Mouse (Mus musculus) frontal cortex, postnatal 36 days (tissue): Measurements from ENCODE around the gene 4931422A03Rik.

Experiments used
- DNase-seq, 2 experiments: peaks; one replicate each; pipeline ENCODE4 v3.0.0; 2022; ENCODE audit warnings: low spot score in 2 of 2

4931422A03Rik gene

DNA sequence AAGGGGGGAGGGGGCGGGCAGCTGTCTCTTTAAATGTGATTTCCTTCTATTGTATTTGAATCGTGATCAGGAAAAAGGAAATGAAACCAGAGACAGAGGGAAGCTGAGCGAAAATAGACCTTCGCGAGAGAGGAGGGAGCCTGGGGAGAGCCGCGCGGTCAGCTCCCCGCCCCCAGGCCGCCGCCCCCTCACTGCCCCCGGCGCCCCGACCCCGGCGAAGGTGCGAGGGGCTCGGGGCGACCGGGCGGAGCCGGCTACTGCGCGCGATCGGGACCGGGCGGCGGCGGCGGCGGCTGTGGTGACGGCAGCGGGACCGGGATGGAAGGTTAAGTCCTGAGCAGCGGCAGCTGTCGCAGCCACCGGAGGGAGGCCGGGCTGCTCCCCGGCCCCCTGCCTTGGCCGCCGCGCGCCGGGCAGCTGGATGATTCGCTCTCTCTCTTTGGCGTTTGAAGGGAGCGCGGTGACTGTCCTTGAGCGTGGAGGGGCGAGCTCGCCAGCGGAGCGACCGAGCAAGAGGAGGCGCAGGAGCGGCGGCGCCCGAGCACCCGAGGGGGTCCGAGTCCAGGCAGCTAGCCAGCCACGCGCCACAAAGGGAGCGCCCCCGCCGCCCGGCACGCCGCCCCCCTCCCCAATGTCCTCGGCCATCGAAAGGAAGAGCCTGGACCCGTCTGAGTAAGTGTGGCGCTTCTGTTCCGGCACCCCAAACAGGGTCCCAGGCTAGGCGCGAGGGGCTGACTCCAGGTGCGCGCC lies 57.9 kb downstream of the 4931422A03Rik start:
- peak in 1 of 2 experiments; percentile 32 for DNase-seq

DNA sequence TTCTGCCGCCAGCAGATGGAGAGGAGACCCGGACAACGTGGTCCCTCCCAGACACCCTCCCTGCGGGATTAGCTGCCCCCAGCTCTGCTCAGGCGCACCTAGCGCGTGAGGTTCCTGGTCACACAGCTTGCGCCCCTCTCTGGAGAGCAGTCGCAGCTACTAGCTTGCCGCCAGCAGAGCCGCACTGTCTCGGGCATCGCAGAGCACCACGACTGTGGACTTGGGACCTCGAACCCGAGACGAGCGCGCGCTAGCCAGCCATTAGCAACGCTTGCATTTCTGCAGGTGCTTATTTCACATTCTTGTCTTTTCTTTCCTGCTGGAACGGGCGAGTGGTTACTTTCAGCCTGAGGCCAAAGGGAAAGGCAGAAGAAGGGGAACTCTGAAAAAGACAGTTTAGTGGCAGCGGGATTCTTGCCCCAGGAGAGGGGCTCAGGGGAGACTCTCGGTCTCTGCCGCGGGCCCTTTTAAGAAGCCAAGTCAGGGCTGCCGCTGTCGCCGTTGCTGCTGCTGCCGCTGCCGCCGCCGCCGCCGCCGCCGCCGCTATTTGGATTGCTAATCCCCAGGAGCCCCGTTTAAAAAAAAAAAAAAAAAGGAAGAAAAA lies 58.6 kb downstream of the 4931422A03Rik start:
- peak; percentile 55 to 57 for DNase-seq

DNA sequence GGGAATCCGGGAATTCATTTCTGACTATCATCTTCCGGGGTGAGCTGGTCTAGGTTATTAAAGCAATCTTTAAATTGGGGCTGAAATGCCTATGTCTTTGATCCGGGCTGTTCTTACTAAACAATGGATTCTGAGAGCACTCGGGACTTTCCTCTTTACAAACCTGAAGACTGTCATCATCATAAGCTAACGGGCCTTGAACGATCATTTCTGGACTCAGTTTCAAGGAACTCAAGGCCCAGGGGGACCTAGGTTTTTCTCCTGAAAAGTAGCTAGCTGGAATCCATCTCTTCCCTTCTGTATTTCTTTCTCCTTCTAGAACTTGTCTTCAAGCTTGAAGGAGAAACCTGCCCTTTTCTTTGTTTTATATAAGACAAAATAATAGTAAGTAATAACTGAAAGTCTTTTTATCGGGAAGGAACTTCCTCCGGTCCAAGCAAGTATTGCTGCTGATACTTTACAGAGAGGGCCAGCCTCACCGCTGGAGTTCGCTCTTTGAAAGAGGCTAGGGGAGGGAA lies 59.2 kb downstream of the 4931422A03Rik start:
- no peak for DNase-seq

GRCm38 (mm10) chr2:103968186-103968585 lies 60.0 kb downstream of the 4931422A03Rik start:
- DNase-seq, result no peak

- no peak for DNase-seq
Measured at GRCm38 (mm10) chr2:103965391-103965790, 62.8 kb downstream of the 4931422A03Rik start.

DNA sequence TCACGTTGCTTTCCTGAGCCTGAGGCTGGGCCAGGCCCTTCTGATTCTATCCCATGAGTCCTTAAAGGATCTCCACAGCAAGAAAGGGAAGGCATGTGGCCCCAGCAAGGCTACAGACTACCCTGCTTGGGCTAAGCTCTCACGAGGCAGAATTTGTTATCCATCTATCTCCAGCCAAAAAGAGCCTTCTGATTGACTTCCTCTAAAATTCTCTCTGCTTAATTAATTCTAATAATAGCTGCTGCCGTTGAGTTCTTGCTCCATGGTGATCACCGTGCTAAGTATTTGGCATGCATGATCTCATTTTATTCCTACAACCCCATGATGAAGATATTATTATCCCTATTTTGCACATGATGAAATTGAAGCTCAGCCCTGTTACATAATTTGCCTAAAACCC lies 65.8 kb downstream of the 4931422A03Rik start:
- no peak for DNase-seq

DNA sequence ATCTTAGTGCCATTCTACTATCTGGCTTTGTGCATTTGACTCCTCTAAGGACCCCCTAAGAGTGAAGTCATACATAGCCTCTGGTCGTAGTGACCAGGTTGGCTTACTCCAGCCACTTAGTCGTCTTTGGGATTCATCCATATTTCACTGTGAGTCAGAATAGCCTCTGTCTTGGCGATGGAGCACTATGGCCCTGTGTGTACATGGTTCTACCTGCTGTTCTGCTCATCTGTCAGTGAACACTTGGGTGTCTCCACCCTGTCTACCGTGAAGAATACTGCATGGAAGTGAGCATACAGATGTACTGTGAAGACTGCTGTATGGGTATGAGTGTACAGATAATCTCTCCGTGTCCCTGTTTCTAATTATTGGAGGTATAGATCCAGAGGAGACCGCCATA lies 68.6 kb downstream of the 4931422A03Rik start:
- DNase-seq, result no peak

DNA sequence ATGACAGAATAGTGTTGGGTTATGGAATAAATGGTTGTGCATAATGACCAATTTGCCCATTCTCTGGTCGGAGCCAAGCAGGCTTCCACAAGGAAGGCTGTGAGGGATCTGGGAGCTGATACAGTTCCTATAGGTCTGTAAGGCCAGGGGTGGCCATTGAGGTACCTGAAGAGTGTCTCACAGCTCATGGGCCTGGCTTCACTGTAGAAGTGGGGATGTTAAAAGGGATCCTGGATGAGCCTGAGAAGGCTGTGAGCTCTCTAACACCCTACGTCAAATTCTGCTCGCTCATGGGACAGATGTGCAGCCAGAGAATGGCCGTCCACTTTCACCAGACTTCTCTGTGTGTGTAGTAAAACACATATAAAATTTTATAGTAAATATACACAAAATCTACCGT lies 69.1 kb downstream of the 4931422A03Rik start:
- DNase-seq, result no peak

- DNase-seq, result no peak
Measured at GRCm38 (mm10) chr2:103958634-103959033, 69.5 kb downstream of the 4931422A03Rik start.

GRCm38 (mm10) chr2:103957649-103958546 lies 70.3 kb downstream of the 4931422A03Rik start, which contains the start of gene Lmo2:
Gene Lmo2 (plus strand): TSS chr2:103957986.
- DNase-seq, result no peak

DNA sequence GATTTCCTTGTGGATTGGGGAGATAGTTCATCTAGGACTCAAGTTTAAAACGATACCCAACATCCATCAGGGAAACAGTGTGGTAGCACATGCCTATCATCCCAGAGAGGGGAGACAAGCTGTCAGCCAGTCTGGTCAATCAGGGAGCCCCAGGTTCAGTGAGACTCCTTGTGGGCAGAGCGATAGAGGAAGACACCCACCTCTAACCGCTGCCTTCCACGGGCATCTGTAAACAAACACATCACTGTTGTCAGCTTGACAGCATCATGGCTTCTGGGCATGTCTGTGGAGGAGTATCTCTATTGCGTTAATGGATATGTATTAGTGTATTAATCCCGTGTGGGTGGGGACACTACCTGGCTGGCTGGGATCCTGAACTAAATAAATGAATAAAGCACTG lies 71.3 kb downstream of the 4931422A03Rik start:
- DNase-seq, result no peak

DNA sequence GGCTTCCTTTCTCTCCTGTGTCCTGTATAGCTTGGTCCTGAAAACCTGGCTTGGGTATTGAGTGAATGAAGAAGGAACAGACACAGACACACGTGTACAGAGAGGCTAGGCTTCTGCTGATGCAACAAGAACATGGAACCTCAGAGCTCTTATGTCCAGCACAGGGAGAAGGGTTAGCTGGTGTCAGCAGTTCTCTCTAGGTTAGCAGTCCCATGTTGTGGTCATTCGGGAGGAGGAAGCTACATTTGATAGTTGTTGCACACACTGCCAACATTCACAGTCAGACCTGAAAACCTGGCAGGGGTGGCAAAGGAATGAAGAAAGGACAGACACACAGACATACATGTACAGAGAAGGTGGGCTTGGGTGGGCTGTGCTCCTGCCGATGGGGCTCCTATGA lies 72.4 kb downstream of the 4931422A03Rik start:
- DNase-seq, result no peak

DNA sequence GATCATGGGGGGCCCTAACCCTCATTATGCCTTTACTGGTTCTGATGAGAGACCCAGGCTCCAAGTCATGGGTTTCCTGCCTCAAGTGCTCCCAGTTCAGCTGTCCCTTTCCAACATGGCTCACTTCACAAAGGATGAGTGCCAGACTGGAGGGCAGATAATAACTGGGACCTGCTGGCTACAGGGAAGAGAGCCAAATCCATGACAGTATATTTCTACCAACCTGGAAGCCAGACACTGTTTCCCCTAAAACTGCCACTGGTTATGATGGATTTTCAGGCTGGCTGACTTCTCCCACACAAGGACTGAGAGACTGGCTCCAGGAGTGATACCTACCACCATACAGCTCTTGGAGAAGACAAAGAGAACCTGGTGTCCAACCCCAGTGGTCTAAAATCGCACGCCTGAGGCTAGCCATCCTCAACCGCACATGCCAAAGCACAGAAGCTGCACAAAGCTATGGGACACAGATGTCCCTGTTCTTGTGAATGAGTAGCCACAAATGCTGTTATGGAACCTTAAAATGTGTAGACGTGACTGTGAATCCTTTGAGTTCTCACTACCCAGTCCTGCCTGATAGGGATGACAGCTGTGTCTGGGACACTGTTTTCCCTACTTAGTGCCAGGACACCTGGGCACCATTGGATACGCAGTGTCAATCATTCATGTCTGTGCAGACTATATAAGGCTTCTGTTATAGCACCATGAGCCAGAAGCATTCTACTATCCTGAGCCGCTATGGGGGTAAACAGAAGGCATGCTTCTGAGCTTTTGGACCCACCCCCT lies 74.9 kb downstream of the 4931422A03Rik start:
- DNase-seq, result no peak

DNA sequence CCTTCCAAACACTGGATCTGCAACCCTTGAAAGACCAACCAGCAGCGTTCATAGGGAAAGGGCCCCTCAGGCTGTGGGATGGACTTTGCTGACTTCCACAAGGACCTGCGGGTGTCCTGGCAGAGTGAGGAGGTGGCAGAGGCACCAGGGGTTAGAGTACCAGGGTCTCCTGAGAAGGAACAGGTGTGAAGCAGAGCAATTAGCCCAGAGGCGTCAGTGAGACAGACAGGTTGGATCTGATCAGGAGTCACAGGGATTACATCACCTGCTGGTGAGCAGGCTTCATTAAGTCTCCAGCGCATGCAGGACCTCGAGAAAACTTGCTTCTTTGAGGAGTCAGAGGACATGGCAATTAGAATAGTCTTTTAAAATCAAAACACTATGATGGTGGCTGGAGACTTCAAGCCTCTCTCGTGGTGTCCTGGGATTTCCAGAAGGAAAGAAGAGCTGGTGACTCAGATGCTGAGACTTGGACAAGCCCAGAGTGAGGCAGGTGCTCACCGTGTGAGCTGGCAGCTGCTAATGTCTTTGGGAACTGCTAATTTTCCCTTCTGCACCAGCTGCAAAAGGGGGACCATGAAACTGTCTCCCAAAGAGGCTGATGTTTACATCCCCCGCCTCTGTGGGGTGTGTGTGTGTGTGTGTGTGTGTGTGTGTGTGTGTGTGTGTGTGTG lies 80.0 kb downstream of the 4931422A03Rik start:
- no peak for DNase-seq

GRCm38 (mm10) chr2:103946892-103947291 lies 81.3 kb downstream of the 4931422A03Rik start:
- DNase-seq, result no peak

DNA sequence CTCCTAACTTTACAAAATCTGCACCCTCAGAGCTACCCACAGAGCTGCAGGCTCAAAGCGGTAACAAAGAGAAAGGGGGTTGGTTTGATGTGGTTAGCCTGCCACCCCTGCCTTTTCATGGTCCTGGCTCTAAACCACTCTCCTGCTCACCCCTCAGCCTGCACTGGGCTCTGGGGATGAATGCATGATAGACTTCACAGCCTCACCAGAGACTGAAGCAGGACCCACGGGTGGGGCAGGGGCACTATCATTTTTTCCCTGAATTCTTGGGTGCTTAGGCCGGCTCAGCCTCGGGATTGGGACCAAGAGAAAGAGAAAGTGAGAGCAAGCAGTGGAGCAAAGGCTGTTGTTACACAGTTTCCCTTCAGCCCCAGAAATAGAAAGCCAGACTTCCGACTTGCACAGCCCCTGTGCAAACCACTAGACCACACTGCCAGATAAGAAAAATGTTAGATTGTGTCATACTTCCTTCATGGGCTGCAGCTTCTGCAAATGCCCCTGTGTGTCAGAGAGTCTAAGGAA lies 82.5 kb downstream of the 4931422A03Rik start:
- DNase-seq, result no peak

- DNase-seq, result no peak
Measured at GRCm38 (mm10) chr2:103944859-103945258, 83.3 kb downstream of the 4931422A03Rik start.

GRCm38 (mm10) chr2:103941085-103941484 lies 87.1 kb downstream of the 4931422A03Rik start:
- no peak for DNase-seq

DNA sequence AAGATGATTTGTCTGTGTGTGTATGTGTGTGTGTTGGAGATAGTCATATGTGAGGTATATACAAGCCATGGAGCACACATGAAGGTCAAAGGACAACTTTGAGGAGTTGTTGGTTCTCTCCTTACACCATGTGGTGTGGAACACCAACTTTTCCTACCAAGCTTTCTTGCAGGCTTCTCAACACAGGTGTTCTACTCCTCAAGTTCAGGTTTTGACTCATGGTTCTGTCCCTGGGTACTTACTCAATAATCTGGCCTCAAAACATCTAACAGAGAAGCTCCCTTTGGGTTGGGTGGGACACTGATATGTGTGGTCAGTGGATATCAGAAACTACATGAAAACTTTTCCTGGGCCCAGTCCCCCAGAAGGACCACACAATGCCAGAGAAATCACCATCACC lies 89.2 kb downstream of the 4931422A03Rik start:
- DNase-seq, result no peak

DNA sequence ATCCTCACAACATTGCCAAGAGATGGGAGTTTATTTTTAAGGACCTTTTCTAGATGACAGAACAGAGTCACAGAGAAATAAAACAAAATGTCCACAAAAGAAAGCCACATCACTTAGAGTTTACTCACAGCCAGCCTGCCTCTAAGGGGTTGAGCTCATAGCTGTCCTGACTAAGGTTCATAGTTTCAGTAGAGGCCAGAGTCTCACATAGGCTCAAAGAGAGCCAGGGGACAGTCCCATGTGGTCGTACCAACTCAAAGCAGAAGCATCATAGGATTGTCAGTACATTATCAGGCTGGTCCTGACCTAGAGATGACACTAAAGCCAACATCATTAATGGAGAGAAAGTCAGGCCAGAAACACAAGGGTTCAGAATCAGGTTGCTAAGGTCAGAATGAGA lies 89.6 kb downstream of the 4931422A03Rik start:
- DNase-seq, result no peak

DNA sequence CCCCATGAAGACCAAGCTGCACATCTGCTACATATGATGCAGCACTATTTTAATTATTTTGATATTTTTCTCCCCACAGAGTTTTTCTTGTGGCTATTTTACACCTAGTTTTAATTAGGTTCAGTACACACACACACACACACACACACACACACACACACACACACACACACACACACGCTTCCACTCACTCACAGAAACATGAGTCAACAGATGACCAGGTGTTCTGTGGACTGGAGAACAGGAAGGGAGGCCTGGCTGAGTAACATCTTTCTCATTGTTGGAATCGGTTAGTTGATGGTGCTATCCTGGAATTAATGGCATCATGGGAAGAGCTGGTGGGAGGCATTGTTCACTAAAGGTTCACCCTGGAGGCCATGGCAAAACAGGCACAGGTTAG lies 90.5 kb downstream of the 4931422A03Rik start:
- no peak for DNase-seq
